Mouse (Mus musculus) T-cell, adult 2 months (primary cell): ENCODE measurements at regions not wholly inside any gene's neighbourhood (a gene's known extent, or its start where the extent isn't known, plus 50 kb on each side); places are given as distances from the start of the nearest gene placed in this dataset.
A peak's percentile ranks its signal among the peaks of the same experiment; 100 is the strongest.

ENCODE experiments used
- DNase-seq: peaks from one replicate; pipeline ENCODE4 v3.0.0; 2022; ENCODE audit warnings: low spot score

- no peak for DNase-seq
These were observed 67.9 kb downstream of the Klf5 start for GRCm38 (mm10) chr14:99366281-99366987.

GRCm38 (mm10) chr14:99366996-99367555 lies 68.6 kb downstream of the Klf5 start:
- DNase-seq, result no peak

DNA sequence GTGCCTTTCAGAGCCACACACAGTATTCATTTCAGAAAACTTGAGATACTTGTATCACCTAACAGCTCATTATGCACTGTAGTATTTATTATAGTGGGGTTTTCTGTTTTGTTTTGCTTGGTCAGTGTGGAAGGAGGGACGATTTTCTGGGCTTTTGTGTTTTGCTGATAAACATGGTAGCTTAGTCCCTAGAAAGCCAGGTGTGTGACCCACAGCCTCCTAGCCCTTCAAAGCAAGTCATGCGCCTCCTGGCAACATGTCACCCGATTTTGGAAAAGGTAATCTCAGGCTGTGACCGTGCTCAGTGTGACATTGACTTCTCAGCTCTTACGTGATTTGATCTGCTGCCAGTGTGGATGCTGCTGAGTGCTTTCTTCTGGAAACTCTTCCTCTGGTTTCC lies 70.9 kb downstream of the Klf5 start:
- no peak for DNase-seq

GRCm38 (mm10) chr14:99373682-99374081 lies 75.2 kb downstream of the Klf5 start:
- DNase-seq, result no peak

GRCm38 (mm10) chr14:99375040-99375610 lies 76.6 kb downstream of the Klf5 start:
- DNase-seq, result no peak

- DNase-seq, result no peak
These were observed 78.4 kb downstream of the Klf5 start for GRCm38 (mm10) chr14:99376652-99377502.

DNA sequence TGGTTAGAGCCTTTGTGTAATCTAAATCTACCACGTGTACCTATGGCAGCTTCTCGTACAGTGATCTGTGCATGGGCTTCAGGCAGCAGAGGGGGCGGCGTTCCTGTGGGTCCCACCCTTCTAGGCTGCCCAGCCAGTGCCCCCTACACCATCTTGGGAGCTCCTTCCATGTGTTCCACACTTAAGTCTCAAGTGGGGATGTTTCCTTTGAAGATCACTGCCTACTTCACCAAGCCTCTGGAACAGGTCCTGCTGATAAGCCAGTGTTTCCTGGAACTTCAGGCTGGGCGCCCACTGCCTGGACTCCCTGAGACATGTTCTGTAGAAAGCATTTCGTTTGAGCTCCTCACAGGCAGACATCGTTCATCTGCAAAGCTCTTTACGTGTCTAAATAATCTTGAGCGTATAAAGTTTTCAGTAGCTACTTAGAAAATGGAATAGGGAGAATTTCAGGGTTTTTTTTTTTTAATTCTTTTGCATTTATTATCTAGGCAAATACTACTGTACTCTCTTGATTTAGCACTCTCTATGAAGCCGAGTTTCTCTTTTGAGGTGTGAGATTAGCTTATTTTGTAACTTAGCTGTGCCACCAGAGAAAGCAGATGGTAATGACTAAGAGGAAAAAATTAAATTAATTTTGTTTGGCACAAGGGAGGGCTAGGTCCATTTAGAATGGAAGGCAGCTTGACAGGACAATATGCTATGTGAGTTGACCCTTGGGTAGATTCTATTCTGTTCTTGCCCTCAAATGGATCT lies 82.9 kb downstream of the Klf5 start:
- no peak for DNase-seq

DNA sequence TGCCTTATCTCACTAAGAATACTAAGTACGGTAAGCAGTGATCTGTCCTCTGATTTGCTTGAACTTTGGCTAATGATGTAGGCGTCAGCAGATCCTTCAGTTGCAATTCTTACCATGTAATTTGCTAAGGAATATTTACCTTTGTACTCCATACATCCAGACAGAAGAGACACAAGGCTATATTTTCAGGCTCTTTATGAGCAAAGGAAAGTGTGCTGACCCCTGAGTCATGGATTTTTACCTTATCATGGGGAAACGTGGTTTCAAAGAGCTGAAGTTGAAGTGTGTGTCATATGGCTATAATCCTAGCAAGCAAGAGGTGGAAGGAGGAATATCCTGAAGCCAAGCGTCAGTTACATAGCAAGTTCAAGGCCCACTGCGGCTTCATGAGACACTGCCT lies 83.6 kb downstream of the Klf5 start:
- no peak for DNase-seq

DNA sequence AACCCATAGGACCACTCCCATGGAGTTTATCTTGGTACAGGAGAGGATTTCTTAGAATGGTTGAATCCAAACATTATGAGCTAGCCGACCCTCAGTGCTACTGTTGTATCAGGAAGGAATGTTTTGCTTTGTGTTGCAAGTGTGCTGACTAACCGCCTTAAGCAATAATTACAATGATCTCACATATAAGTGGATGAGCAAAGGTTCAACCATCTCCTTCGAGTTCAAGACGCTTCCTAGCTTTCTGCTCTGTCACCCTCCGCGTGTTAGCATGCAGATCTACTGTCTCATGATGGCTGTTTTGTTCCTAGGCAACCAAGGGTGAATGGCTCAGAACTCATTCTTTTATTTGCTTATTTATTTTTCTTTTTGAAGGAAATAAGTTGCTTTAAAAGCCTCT lies 84.7 kb downstream of the Klf5 start:
- DNase-seq, result no peak

DNA sequence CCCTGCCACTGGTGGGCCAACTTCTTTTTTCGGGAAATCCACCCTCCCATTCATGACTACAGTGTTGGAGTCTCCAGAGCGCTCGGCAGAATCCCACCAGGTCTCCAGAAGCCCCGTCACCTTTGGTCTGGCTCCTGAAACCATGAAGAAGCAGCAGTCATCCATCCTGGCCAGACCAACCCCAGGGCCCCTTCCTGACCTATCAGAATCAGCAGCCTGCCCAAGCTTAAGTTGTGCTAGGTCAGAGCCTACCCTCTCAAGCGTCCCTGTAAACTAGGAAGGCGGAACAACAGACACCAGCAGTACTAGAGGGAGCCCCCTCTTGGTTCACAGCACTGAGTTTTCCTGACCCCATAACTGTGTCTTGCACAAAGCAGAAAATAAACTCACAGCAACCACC lies 89.1 kb downstream of the Klf5 start:
- DNase-seq, result no peak

- DNase-seq, result no peak
These were observed 90.8 kb downstream of the Klf5 start for GRCm38 (mm10) chr14:99389306-99389705.

DNA sequence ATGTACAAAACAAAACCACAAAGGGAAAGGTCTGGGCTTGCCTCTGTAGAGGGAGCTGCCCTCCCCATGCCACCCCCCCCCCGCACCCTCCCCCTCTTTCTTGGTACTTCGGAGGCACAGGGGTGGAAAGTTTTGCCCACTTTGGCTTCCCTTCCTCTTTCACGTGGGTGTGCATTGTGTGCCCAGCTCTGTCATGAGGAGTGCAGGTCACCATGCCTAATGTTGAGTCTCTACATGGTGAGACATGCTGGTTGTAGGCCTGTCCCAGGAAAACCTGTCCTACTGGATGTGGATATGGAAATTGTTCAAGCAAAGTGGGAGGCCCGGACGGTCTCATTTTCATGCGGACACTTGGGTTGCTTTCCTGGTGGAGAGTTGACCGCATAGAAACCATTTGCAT lies 93.2 kb downstream of the Klf5 start:
- DNase-seq, result no peak

DNA sequence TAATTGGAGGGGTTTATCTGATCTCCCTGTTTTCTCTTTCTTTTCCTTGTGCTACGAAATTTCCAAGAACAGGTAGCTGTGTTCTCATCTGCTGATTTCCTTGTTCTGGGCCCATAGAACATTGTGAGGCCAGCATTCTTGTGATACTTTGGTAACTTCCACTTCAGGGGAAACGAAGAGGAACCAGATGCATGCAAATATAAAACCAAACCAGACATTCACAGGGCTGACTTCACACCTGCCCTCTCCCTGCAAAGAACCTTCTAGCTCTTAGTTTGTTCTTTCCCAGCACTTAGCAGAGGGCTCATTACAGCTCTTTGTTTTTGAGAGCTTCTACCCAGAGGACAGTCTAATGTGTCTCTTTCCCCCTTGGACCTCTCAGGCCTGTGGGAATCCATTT lies 94.3 kb downstream of the Klf5 start:
- no peak for DNase-seq

DNA sequence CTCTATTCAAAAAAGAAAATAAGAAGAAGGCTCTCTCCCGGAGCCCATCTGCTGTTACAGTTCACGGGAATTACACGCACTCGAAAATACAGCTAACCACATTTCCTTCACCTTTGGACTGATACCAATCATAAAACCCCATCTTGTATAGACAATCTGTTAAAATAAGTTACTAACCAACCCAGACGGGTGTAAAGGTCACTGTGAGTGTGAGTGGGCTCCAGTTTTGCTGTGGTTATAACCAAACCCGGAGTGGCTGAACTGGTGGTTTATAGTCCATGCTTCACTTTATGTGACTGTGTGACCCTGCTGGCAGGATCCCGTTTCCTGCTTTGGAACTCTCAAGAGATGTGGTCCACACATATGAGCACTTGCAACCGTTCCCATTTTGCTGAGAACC lies 95.1 kb downstream of the Klf5 start:
- DNase-seq, result no peak

- no peak for DNase-seq
These were observed 104.8 kb downstream of the Klf5 start for GRCm38 (mm10) chr14:99403155-99403726.

DNA sequence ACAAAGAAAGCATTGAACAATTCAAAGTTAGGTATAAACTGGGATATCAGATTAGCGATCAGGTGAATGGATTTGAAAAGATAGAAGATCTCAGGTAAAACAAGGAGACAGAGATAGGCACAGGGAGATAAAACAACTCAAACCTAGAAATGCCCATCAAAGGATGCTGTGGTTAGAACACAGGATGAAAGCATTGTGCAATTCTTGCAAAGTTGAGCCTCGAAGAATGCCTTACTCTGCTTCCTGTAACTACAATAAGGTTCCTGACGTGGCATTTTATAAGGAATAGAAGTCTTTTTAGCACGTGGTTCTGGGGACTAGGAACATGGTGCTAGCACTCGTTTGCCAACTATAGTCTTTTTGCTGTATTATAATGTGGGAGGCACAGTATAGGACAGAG lies 106.7 kb downstream of the Klf5 start:
- no peak for DNase-seq

GRCm38 (mm10) chr14:99411835-99412234 lies 113.3 kb downstream of the Klf5 start:
- no peak for DNase-seq

- DNase-seq, result no peak
These were observed 117.7 kb downstream of the Klf5 start for GRCm38 (mm10) chr14:99416169-99416568.

DNA sequence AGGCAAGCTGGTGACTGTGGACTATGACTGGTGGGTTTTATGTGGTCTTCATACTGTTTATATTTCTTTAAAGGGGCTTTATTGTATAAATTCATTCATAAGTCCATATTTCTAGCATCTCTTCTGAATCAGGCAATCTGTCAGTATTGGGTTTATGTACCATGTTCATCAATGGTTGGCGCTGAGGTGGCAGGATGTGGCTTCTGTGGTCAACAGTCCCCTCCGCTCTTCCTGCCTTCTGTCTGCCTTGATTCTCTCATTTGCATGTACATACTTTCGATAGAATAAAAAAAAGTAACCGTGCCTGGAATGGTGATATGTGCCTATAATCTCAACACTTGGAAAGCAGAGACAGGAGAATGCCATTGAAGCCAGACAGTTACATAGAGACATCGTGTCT lies 120.5 kb downstream of the Klf5 start:
- DNase-seq, result peak; percentile 71

DNA sequence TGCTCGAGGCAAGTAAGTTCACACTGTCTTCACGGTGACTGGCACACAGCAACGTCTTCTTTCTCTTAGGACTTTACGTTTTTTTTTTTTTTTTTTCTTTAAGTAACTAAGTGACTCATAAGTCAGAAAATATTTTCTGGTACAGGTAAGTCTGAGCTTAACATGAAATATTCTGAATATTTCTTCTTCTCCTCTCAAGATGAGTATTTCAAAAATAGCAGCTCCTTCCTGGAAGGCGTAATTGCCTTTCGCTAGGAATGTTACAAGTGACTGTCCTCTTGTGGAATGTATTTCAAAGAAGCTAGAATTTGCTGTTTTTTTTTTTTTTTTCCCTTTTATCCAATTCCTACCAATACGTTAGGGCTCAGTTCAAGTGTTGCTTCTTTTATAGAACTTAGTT lies 124.8 kb downstream of the Klf5 start:
- DNase-seq, result no peak

DNA sequence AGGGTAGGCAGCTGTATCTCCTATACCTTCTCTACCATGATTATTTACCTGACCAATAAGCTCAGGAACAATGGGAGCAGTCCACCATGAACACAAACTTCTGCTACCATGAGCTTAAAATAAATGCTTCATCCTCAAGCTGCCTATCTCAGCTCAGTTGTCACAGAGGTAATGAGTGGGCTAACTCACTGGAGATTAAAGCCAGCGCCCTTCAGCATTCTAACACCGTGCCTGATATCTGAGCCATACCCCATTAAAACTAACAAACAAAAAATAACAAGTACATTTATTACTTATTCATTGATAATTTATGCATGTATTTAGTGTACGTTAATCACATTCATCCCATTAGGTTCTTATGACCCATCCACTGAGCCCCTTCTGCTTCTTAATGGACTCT lies 128.6 kb downstream of the Klf5 start:
- no peak for DNase-seq

DNA sequence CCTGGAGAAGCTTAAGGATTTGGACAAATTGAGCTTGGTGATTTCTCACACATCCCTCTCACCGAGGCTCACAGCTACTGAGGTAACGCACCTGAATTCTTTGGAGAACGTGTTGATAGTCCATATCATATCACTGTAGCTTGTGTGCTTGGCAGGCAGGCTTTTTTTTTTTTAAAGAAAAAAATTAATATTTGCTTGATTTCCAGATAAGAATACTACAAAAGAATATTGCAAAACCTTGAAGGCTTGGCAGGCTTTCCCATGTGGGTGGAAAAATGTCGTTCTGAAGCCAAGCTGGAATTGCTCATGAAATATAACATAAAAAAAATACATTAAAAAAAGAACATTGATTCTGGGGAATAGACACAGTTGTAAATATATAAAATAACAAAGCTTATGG lies 131.8 kb downstream of the Klf5 start:
- DNase-seq, result no peak
